Mouse (Mus musculus): ENCODE measurements at regions not wholly inside any gene's neighbourhood (a gene's known extent, or its start where the extent isn't known, plus 50 kb on each side); places are given as distances from the start of the nearest gene placed in this dataset.

GRCm38 (mm10) chr1:41651804-41652203 is 846.4 kb downstream of the Tmem182 start:
- 28% methylated on average over 9 of the region's 9 CpGs for WGBS

GRCm38 (mm10) chr1:41652210-41652609 is 846.8 kb downstream of the Tmem182 start:
- no peak overlapping the region for H3K27ac ChIP-seq (ENCODE audit: insufficient read depth, low read length)
- WGBS = 16% methylated on average over 3 of the region's 3 CpGs
- no peak overlapping the region for H3K4me3 ChIP-seq (replicated peaks; ENCODE audit: insufficient read depth, low read depth, low read length)

More at GRCm38 (mm10) chr1:41651804-41652203, 846.4 kb downstream of the Tmem182 start:
- no peak for DNase-seq
- Histone ChIP-seq H3K4me3 (replicated peaks; ENCODE audit: insufficient read depth, low read depth, low read length) (no peak overlapping the region), H3K27ac (ENCODE audit: insufficient read depth, low read length) (no peak overlapping the region), H3K4me1 (ENCODE audit: control insufficient read depth, insufficient read depth, low read length) (peaks cover 3% of the 10 kb centered on the region), H3K27me3 (ENCODE audit: control insufficient read depth, insufficient read depth, low read length) (no peaks in the 10 kb centered on the region; the same call in 1 of the 2 replicates)
- no peak for TF ChIP-seq POLR2A (IDR thresholded peaks at IDR 0.05; ENCODE audit: borderline replicate concordance, insufficient read depth, low read length)
- no peak for TF ChIP-seq CTCF (IDR thresholded peaks at IDR 0.05; ENCODE audit: borderline replicate concordance, insufficient read depth, low read depth, low read length)

GRCm38 (mm10) chr1:41652646-41653427 is 847.4 kb downstream of the Tmem182 start:
- Histone ChIP-seq H3K4me3 (replicated peaks; ENCODE audit: insufficient read depth, low read depth, low read length) (no peak overlapping the region), H3K27ac (ENCODE audit: insufficient read depth, low read length) (no peak overlapping the region), H3K4me1 (ENCODE audit: control insufficient read depth, insufficient read depth, low read length) (peaks cover 3% of the 10 kb centered on the region), H3K27me3 (ENCODE audit: control insufficient read depth, insufficient read depth, low read length) (no peaks in the 10 kb centered on the region; the same call in 1 of the 2 replicates)
- WGBS = 22% methylated on average over 8 of the region's 8 CpGs
- TF ChIP-seq CTCF (IDR thresholded peaks at IDR 0.05; ENCODE audit: borderline replicate concordance, insufficient read depth, low read depth, low read length) = no peak
- no peak for TF ChIP-seq POLR2A (IDR thresholded peaks at IDR 0.05; ENCODE audit: borderline replicate concordance, insufficient read depth, low read length)
- peak; percentile 64 to 71 for DNase-seq

More at GRCm38 (mm10) chr1:41652210-41652609, 846.8 kb downstream of the Tmem182 start:
- no peak for TF ChIP-seq POLR2A (IDR thresholded peaks at IDR 0.05; ENCODE audit: borderline replicate concordance, insufficient read depth, low read length)
- no peak for TF ChIP-seq CTCF (IDR thresholded peaks at IDR 0.05; ENCODE audit: borderline replicate concordance, insufficient read depth, low read depth, low read length)
- no peak for DNase-seq
- peaks cover 3% of the 10 kb centered on the region for H3K4me1 ChIP-seq (ENCODE audit: control insufficient read depth, insufficient read depth, low read length)
- no peaks in the 10 kb centered on the region; the same call in 1 of the 2 replicates for H3K27me3 ChIP-seq (ENCODE audit: control insufficient read depth, insufficient read depth, low read length)

GRCm38 (mm10) chr1:41674086-41674485 is 868.7 kb downstream of the Tmem182 start:
- H3K27ac ChIP-seq (ENCODE audit: insufficient read depth, low read length) = no peak overlapping the region
- DNase-seq = no peak
- no peak for TF ChIP-seq POLR2A (IDR thresholded peaks at IDR 0.05; ENCODE audit: borderline replicate concordance, insufficient read depth, low read length)
- TF ChIP-seq CTCF (IDR thresholded peaks at IDR 0.05; ENCODE audit: borderline replicate concordance, insufficient read depth, low read depth, low read length) = no peak
- WGBS = 71% methylated on average over 6 of the region's 6 CpGs
- H3K4me1 ChIP-seq (ENCODE audit: control insufficient read depth, insufficient read depth, low read length) = no peaks in the 10 kb centered on the region
- H3K27me3 ChIP-seq (ENCODE audit: control insufficient read depth, insufficient read depth, low read length) = no peaks in the 10 kb centered on the region; the same call in 1 of the 2 replicates
- H3K4me3 ChIP-seq (replicated peaks; ENCODE audit: insufficient read depth, low read depth, low read length) = no peak overlapping the region

- 62% methylated on average over 6 of the region's 6 CpGs for WGBS
- Histone ChIP-seq H3K27me3 (ENCODE audit: control insufficient read depth, insufficient read depth, low read length) (no peaks in the 10 kb centered on the region; the same call in 1 of the 2 replicates), H3K4me3 (replicated peaks; ENCODE audit: insufficient read depth, low read depth, low read length) (no peak overlapping the region), H3K4me1 (ENCODE audit: control insufficient read depth, insufficient read depth, low read length) (no peaks in the 10 kb centered on the region), H3K27ac (ENCODE audit: insufficient read depth, low read length) (no peak overlapping the region)
- no peak for DNase-seq
- TF ChIP-seq CTCF (IDR thresholded peaks at IDR 0.05; ENCODE audit: borderline replicate concordance, insufficient read depth, low read depth, low read length) = no peak
- no peak for TF ChIP-seq POLR2A (IDR thresholded peaks at IDR 0.05; ENCODE audit: borderline replicate concordance, insufficient read depth, low read length)
Observed at GRCm38 (mm10) chr1:41675345-41675744, 869.9 kb downstream of the Tmem182 start.

- TF ChIP-seq CTCF (IDR thresholded peaks at IDR 0.05; ENCODE audit: borderline replicate concordance, insufficient read depth, low read depth, low read length) = no peak
- TF ChIP-seq POLR2A (IDR thresholded peaks at IDR 0.05; ENCODE audit: borderline replicate concordance, insufficient read depth, low read length) = no peak
- 83% methylated on average over 3 of the region's 3 CpGs for WGBS
Observed at GRCm38 (mm10) chr1:41705692-41706091, 900.3 kb downstream of the Tmem182 start.

GRCm38 (mm10) chr1:41742644-41743331 is 937.4 kb downstream of the Tmem182 start:
- WGBS = 19% methylated on average over 5 of the region's 5 CpGs
- Histone ChIP-seq H3K27me3 (ENCODE audit: control insufficient read depth, insufficient read depth, low read length) (no peaks in the 10 kb centered on the region), H3K4me1 (ENCODE audit: control insufficient read depth, insufficient read depth, low read length) (no peaks in the 10 kb centered on the region), H3K27ac (ENCODE audit: insufficient read depth, low read length) (no peak overlapping the region), H3K4me3 (replicated peaks; ENCODE audit: insufficient read depth, low read depth, low read length) (no peak overlapping the region)
- no peak for DNase-seq
- TF ChIP-seq POLR2A (IDR thresholded peaks at IDR 0.05; ENCODE audit: borderline replicate concordance, insufficient read depth, low read length) (no peak), CTCF (IDR thresholded peaks at IDR 0.05; ENCODE audit: borderline replicate concordance, insufficient read depth, low read depth, low read length) (no peak)

More at GRCm38 (mm10) chr1:41705692-41706091, 900.3 kb downstream of the Tmem182 start:
- H3K27ac ChIP-seq (ENCODE audit: insufficient read depth, low read length) = no peak overlapping the region
- no peak for DNase-seq
- no peaks in the 10 kb centered on the region for H3K27me3 ChIP-seq (ENCODE audit: control insufficient read depth, insufficient read depth, low read length)
- H3K4me1 ChIP-seq (ENCODE audit: control insufficient read depth, insufficient read depth, low read length) = no peaks in the 10 kb centered on the region
- no peak overlapping the region for H3K4me3 ChIP-seq (replicated peaks; ENCODE audit: insufficient read depth, low read depth, low read length)

Measured in cerebellum, adult 2 months (tissue).